Mouse (Mus musculus) lung, embryonic 16.5 days (tissue): ENCODE measurements at regions not wholly inside any gene's neighbourhood (a gene's known extent, or its start where the extent isn't known, plus 50 kb on each side); places are given as distances from the start of the nearest gene placed in this dataset.

Experiments used
- ATAC-seq: fragments of 200-750 bp; cut with Nextera tagmentation; 2 replicates; pipeline ENCODE4 v1.8.0; 2017; ENCODE audit warnings: low read depth, mild to moderate bottlenecking, moderate library complexity
- H3K27ac ChIP-seq: fragments of 300-500 bp; sonication (generic); 2 replicates; pipeline ENCODE4 v1.5.1; 2014; ENCODE audit warnings: mild to moderate bottlenecking, control low read depth, low read length
- H3K27me3 ChIP-seq: fragments of 300-500 bp; sonication (generic); 2 replicates; pipeline ENCODE4 v1.6.1; 2014; ENCODE audit warnings: low read depth, low read length, mixed read lengths; ENCODE audit not compliant: control insufficient read depth, insufficient read depth
- H3K36me3 ChIP-seq: fragments of 300-500 bp; sonication (generic); 2 replicates; pipeline ENCODE4 v1.6.1; 2014; ENCODE audit warnings: low read length; ENCODE audit not compliant: control insufficient read depth, insufficient read depth
- H3K4me1 ChIP-seq: fragments of 300-500 bp; sonication (generic); replicated peaks from 2 replicates; pipeline ENCODE4 v1.6.1; 2014; ENCODE audit warnings: low read length, mixed read lengths; ENCODE audit not compliant: control insufficient read depth, insufficient read depth
- H3K4me2 ChIP-seq: fragments of 300-500 bp; sonication (generic); 2 replicates; pipeline ENCODE4 v1.6.1; 2014; ENCODE audit warnings: low read depth, low read length, control low read depth
- H3K4me3 ChIP-seq: fragments of 300-500 bp; sonication (generic); 2 replicates; pipeline ENCODE4 v1.5.1; 2014; ENCODE audit warnings: mild to moderate bottlenecking, low read length, control low read depth
- H3K9ac ChIP-seq: fragments of 300-500 bp; sonication (generic); 2 replicates; pipeline ENCODE4 v1.6.1; 2014; ENCODE audit warnings: low read length, control low read depth
- H3K9me3 ChIP-seq: fragments of 300-500 bp; sonication (generic); 2 replicates; pipeline ENCODE4 v1.6.1; 2016; ENCODE audit warnings: low read length; ENCODE audit not compliant: control insufficient read depth
- WGBS: fragments of 180-500 bp; shearing (Covaris S2); extraction: QIAGEN DNeasy Blood & Tissue Kit; methylation state at CpG from one replicate; pipeline ENCODE4 v1.1.7; 2014; 5-methylcytosine and 5-hydroxymethylcytosine counted together

GRCm38 (mm10) chr1:189076276-189076675, 68.6 kb upstream of the Kctd3 start:
- Histone ChIP-seq H3K4me3 (no peak overlapping the region), H3K4me1 (peaks cover 3% of the 10 kb centered on the region; the same call in 1 of the 2 replicates), H3K4me2 (no peak overlapping the region), H3K9ac (no peak overlapping the region), H3K27ac (no peak overlapping the region), H3K36me3 (no peaks in the 10 kb centered on the region), H3K27me3 (no peaks in the 10 kb centered on the region), H3K9me3 (no peaks in the 10 kb centered on the region)
- no peak for ATAC-seq
- 58% methylated on average over 4 of the region's 4 CpGs for WGBS

DNA sequence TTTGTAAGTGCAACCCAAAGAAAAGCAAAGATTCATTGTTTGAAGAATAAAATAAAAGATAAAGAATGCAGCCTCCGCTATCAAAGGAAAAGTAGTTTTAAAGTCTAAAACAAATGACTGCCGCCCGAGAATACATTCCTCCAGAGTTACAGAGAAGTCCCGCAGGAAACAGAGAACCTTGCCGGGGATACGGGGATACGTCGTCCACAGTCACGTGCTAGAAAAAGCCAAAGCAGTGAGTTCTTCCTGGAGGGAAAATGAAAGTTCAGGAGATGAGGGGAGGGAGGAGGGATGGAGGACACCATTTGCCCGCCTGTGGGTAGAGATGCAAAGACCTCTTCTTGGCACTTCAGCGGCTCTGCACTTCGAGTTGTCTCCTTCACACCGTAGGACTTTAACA, 68.0 kb upstream of the Kctd3 start:
- Histone ChIP-seq H3K27ac (no peak overlapping the region), H3K27me3 (no peaks in the 10 kb centered on the region), H3K4me2 (no peak overlapping the region), H3K9me3 (no peaks in the 10 kb centered on the region), H3K4me1 (no peaks in the 10 kb centered on the region; the same call in 1 of the 2 replicates), H3K9ac (no peak overlapping the region), H3K4me3 (no peak overlapping the region), H3K36me3 (no peaks in the 10 kb centered on the region)
- 60% methylated on average over 13 of the region's 13 CpGs for WGBS
- no peak for ATAC-seq

DNA sequence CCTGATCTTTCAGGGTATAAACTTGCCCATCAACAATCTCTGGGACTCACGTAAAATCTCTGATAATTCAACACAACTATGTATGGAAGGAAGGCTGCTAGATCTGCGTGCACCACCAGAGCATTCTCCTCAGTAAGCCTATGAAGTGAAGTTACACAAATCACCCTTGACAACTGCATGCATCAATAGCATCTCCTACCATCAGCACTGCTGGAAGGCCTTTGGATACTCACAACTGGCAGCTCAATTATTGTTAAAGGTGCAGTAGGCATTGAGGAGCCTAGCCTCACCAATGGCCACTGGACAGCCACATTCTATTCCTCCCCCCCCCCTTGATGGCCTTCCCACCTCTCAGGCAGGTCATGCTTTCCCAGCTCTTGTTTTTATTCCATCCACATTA, 64.9 kb upstream of the Kctd3 start:
- 77% methylated on average over 2 of the region's 2 CpGs for WGBS
- no peak for ATAC-seq

DNA sequence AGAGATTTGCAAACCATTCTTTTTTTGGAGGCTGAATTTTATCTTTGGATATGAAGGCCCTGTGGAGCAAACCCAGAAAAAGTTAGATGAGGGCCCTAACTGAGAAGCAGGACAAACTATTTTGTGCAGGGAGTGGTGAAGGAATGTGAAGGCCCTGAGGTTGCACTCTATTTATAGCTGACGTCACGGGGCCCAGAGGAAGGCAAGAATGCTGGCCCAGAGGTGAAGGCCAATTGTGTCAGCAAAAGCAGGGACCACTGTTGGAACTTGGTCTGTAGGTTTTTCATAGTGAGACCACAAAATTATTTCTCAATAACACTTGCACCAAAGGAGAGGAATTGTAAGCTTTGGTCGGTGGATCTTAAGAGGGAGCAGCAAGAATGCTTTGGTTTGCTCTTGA, 60.6 kb upstream of the Kctd3 start:
- no peak overlapping the region for H3K27ac ChIP-seq
- no peak overlapping the region for H3K4me3 ChIP-seq
- H3K4me1 ChIP-seq, result no peaks in the 10 kb centered on the region
- no peaks in the 10 kb centered on the region for H3K27me3 ChIP-seq
- no peak overlapping the region for H3K4me2 ChIP-seq
- 40% methylated on average over 3 of the region's 3 CpGs for WGBS
- no peaks in the 10 kb centered on the region for H3K9me3 ChIP-seq
- no peaks in the 10 kb centered on the region for H3K36me3 ChIP-seq
- ATAC-seq, result no peak
- H3K9ac ChIP-seq, result no peak overlapping the region

More for the DNA sequence above, 64.9 kb upstream of the Kctd3 start:
- no peak overlapping the region for H3K9ac ChIP-seq
- no peaks in the 10 kb centered on the region for H3K4me1 ChIP-seq
- H3K27me3 ChIP-seq, result no peaks in the 10 kb centered on the region
- no peak overlapping the region for H3K4me3 ChIP-seq
- H3K27ac ChIP-seq, result no peak overlapping the region
- H3K4me2 ChIP-seq, result no peak overlapping the region
- no peaks in the 10 kb centered on the region for H3K9me3 ChIP-seq
- H3K36me3 ChIP-seq, result no peaks in the 10 kb centered on the region

GRCm38 (mm10) chr1:189067204-189067960, 59.7 kb upstream of the Kctd3 start:
- Histone ChIP-seq H3K9me3 (no peaks in the 10 kb centered on the region), H3K4me1 (no peaks in the 10 kb centered on the region), H3K36me3 (no peaks in the 10 kb centered on the region), H3K4me3 (no peak overlapping the region), H3K27me3 (no peaks in the 10 kb centered on the region), H3K4me2 (no peak overlapping the region), H3K27ac (no peak overlapping the region), H3K9ac (no peak overlapping the region)
- 74% methylated on average over 16 of the region's 16 CpGs for WGBS
- no peak for ATAC-seq

DNA sequence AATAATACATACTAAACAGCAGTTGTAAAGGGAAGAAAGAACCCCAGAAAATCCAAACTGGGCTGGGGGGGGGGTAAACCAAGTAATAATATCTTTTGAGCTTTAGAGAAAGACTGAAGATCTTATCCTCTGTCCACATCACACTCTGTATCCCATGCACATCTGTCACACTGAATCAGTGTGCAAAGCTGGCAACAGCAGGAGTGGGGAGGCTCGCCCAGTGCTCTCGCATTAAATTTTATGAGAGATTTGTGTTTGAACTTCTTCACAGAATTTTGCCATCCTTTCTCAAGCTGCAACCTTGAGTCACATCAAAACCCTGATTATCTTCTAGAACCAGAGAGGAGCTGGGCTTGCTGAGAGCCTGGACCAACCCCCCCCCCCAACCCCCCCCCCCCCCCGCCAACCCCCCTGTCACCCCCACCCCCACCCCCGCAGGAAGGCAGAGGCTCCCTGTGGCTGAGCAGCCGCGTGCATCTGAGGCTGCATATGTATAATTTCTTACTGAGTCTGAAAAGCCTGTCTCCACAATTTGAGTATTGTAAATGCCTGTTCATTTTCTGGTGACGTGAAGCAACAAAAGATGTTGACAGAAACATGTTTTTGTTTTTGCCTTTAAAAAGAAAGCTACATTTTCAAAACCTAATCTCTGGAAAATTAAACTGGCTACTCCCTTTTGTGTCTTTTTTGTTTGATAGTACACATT, 59.0 kb upstream of the Kctd3 start:
- no peak for ATAC-seq
- WGBS, result 58% methylated on average over 4 of the region's 7 CpGs
- no peak overlapping the region for H3K4me3 ChIP-seq
- H3K4me1 ChIP-seq, result no peaks in the 10 kb centered on the region
- no peaks in the 10 kb centered on the region for H3K27me3 ChIP-seq
- no peaks in the 10 kb centered on the region for H3K36me3 ChIP-seq
- no peak overlapping the region for H3K9ac ChIP-seq
- no peaks in the 10 kb centered on the region for H3K9me3 ChIP-seq
- no peak overlapping the region for H3K4me2 ChIP-seq
- no peak overlapping the region for H3K27ac ChIP-seq

DNA sequence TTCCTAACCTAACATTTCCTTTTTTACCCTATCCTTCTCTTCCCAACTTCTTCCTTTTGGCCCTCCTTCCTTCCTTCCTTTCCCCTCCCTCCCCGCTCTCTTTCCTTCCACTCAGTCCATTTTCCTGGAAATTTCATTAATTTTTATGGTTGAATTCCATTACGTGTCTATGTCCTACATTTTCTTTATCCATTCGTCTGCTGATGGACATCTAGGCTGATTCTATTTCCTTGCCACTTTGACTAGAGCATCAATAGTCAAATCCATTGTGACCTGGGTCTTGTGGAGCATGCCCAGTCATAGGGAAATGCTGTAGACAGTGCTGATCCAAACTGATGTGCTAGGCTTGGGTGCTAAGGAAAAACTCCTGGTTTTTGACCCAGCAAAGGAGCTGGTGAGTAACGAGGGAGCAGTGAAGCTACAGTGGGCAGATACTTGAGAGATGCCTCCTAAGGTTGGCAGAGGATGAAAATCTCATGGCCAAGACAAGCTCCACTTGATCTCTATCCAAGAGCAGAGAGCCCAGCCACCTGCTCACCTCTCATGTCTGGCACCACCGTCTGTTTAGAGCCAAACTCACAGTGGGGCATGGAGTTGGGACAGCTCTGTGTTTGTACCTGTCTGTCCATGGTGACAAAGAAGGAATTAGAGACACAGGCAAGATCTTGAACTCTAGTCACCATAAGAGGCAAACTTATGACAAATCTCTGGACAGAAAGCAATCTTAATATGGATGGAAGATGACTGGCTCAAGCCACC, 57.7 kb upstream of the Kctd3 start:
- no peak for ATAC-seq
- no peak overlapping the region for H3K4me2 ChIP-seq
- 75% methylated on average over 5 of the region's 5 CpGs for WGBS

GRCm38 (mm10) chr1:189064629-189065028, 57.0 kb upstream of the Kctd3 start:
- H3K4me2 ChIP-seq, result no peak overlapping the region
- no peaks in the 10 kb centered on the region for H3K4me1 ChIP-seq
- WGBS, result 84% methylated on average over 4 of the region's 4 CpGs
- no peak for ATAC-seq
- H3K27me3 ChIP-seq, result no peaks in the 10 kb centered on the region
- no peaks in the 10 kb centered on the region for H3K36me3 ChIP-seq
- no peak overlapping the region for H3K4me3 ChIP-seq
- no peak overlapping the region for H3K27ac ChIP-seq
- no peaks in the 10 kb centered on the region for H3K9me3 ChIP-seq
- no peak overlapping the region for H3K9ac ChIP-seq

More for the DNA sequence above, 57.7 kb upstream of the Kctd3 start:
- H3K27ac ChIP-seq, result no peak overlapping the region
- H3K4me3 ChIP-seq, result no peak overlapping the region
- no peaks in the 10 kb centered on the region for H3K27me3 ChIP-seq
- H3K9ac ChIP-seq, result no peak overlapping the region
- H3K4me1 ChIP-seq, result no peaks in the 10 kb centered on the region
- no peaks in the 10 kb centered on the region for H3K9me3 ChIP-seq
- no peaks in the 10 kb centered on the region for H3K36me3 ChIP-seq

- WGBS, result 50% methylated on average over 2 of the region's 2 CpGs
- H3K27me3 ChIP-seq, result no peaks in the 10 kb centered on the region
- H3K36me3 ChIP-seq, result no peaks in the 10 kb centered on the region
- no peak overlapping the region for H3K4me2 ChIP-seq
- H3K9ac ChIP-seq, result no peak overlapping the region
- no peak for ATAC-seq
- H3K4me1 ChIP-seq, result no peaks in the 10 kb centered on the region
- no peak overlapping the region for H3K27ac ChIP-seq
- no peak overlapping the region for H3K4me3 ChIP-seq
- H3K9me3 ChIP-seq, result no peaks in the 10 kb centered on the region
Observed at GRCm38 (mm10) chr1:189063699-189064098, 56.1 kb upstream of the Kctd3 start.
